Mouse (Mus musculus): ENCODE results near the gene Serpini1.

Serpini1 gene

DNA sequence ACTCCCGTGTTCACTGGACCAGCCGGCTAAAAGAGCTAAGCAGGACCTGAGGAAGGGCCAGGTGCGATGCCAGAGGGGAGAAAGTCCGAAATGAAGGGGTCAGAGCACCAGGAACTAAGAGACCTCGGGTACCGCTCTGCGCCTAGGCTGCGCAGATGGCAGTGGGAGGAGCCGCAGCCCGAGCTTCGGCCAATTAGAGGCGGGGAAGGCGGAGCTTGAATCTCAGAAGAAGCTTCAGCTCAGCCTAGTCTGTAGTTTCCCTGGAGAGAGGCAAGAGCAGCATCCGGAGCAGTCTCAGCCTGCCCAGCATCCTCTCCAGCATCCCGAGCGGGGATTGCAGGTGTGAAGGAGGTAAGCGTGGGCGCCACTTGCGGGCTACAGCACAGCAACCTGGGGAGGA lies at the start of gene Serpini1:
Gene Serpini1 (plus strand): TSS at position 256 of the 400 bp plus-strand sequence.
- peak; percentile 92 for DNase-seq (ENCODE audit: extremely low read depth, low read depth)

DNA sequence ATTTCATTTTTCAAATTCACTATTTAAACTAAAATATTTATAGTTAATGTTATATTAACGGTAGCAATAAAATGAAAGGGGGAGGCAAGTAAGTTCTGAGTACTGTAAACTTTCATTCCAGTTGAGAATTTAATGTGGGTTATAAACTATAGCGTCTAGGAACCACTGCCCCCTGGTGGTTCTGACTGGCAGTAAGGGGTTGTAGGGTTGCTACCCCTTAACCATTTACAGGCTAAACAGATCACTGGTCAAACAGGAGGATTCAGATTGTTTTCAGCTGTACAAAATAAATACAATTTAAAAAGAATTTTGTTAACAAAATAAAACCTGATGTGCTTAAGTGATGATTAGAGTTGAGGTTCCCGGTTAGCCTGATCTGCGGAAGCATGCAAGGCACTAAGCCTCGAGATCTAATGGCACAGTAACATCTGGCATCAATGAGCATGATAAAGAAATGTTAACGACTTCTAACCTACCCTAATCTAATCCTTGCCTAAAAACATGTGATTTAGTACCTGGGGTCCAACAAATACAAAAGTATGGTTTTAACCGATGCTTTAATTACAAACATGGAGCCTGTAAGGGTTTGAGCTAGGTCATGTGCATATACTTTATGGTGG lies 39.6 kb upstream of the Serpini1 start:
- peak; percentile 28 for DNase-seq (ENCODE audit: extremely low read depth, low read depth)

DNA sequence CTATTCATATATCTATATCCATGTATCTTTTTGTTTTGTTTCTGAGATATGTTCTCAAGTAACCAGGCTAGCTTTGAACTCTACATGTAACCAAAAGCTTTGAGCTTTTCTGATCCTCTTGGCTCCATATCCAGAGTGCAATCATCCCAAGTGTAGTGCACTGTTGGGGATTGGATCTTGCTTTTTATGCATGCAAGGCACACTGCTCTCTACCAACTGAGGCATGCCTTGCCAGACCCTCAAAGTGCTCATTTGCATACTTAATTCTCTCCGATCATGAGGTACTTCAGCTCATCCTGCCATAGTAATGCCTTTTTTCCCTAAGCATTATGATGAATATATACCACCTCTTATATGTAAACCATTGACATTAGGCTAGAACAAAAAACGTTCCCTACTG lies 36.0 kb upstream of the Serpini1 start:
- DNase-seq (ENCODE audit: extremely low read depth, low read depth): no peak

DNA sequence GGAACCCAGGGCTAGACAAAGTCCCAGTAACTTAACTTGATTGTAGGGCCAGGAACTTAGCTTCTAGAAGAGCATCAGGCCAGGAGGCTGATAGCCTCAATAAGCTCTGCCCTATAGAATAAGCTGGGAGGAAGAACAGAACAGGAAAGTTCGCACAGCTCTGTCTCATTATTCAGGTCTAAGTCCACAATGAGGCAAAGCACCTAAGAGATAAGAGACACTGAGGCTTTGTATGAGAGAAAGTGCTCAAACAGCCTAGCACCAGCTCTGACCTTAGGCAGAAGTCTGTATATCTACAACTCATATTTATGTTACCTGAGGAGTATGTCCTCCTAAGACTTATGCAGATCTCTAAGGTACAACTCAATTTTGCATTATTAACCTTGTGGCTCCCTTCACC lies 34.8 kb upstream of the Serpini1 start:
- no peak for DNase-seq (ENCODE audit: extremely low read depth, low read depth)

DNA sequence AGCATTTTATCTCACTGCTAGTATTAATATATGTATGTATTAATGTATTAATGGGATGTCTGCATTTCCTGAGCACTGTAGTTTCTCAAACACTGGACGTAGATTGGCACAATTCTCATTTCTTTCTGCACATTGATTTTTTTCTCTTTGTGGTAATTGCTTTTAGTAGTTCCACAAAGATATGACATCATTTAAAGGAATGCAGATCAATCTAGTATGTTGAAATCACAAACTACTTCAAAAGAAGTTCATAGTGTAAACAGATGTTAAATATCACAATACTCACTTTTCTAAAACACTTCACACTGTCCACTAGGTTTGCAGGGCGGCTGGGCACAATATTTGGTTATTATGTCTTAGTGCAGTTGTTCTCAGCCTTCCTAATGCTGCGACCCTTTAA lies 26.3 kb upstream of the Serpini1 start:
- no peak for DNase-seq (ENCODE audit: extremely low read depth, low read depth)

DNA sequence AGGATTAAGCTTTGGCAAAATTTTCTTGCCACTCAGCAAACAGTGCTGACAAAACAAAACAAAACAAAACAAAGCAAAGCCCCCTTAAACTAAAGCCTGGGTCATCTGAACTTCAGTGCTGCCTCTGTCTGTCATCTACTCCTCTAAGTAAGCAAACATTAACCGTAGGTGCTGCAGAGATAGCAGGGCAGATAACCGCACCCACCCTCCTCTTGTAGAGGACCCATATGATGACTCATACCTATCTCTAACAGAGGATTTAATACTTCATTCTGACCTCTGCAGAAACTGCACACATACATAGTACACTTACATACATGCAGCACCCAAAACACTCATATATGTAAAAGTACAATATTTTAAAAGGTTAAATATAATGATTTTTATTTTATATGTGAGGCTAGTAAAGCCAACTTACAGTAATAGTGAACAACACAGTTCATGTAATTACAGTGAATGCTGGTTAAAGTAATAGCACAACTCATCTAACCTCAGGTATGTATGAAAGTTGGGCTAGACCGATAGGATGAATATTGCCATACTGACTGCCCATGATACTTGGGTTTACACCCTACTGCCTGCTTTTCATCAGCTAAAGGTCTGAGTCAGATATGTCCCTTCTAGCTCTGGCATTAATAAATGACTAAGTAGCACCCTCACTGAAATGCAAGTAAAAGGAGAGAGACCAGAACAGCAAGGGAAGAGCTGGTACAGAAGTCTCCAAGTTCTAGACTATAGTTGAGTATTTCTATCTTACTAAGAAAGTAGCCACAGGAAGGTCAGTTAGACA lies 23.1 kb upstream of the Serpini1 start:
- DNase-seq (ENCODE audit: extremely low read depth, low read depth): no peak

DNA sequence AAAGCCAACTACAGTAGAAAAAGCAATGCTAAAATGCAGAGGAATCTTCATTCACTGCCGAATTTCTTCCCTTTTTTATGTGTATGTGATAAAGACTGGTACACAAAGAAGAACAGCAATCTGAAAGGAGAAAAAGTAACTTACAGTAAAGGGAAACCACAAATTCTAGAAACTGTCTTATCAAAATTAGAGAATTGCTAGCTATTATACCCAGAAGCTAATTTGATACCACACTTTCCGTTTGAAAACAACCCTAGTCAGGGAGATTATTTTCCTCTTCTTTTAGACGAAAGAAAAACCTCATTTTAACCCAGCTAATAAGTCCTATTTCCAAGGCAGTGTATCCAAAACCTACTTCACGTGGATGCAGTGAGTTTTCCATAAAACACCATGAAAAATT lies 16.1 kb upstream of the Serpini1 start:
- DNase-seq (ENCODE audit: extremely low read depth, low read depth): peak; percentile 63

DNA sequence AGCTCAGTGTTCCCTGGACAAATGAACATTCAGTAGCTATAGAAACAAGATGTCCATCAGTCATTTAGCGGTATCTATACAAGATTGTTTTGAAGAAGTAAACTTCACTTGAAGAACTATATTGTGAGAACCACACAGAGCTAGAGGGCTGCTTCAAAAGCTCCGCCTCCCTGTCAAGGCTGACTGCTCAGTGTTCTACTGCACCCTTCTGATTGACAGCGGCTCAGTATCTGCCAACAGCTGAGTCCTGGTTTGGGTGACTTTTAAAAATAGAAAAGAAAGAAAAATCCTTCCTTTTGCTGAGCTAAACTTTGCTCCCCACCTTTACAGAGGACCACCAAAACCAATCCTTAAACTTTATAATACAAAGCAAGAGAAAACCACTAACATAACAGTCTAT lies 14.5 kb upstream of the Serpini1 start:
- DNase-seq (ENCODE audit: extremely low read depth, low read depth): peak; percentile 68

DNA sequence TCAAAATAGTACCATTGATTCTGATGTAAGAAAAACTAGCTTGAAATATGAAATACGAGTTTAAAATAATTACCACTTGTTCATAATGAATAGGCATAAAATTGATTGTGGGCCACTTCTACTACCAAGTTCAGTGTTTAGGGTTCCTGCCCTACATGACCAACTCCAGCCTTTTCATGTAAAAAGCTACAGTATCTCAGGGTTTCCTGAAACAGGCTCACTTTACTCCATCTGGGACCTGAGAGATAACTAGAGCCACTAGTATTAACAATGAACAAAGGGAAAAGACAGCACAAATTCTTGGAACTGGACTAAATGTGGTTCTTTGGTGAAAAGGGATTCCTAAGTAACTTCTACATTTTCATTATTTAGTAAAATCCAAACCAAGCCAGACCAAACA lies 13.1 kb upstream of the Serpini1 start:
- peak; percentile 83 for DNase-seq (ENCODE audit: extremely low read depth, low read depth)

DNA sequence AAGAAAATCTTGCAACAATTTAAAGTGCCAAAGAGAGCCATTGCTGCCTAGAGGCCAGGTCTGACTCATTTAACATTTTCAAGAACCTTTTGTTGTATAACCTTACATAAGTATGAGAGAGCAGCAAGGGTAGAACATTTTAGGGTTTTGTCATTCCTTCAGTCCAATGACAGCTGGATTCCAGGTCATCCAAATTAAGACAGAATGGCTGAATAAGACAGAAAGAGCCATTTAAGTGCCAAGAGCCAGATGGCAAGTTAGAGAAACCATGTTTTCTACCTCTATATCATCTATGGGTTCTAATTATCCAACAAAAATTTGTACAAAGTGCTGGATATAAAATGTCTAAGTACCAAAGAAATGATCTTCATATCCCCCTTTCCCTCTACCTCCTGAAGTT lies 6.1 kb upstream of the Serpini1 start:
- no peak for DNase-seq (ENCODE audit: extremely low read depth, low read depth)

DNA sequence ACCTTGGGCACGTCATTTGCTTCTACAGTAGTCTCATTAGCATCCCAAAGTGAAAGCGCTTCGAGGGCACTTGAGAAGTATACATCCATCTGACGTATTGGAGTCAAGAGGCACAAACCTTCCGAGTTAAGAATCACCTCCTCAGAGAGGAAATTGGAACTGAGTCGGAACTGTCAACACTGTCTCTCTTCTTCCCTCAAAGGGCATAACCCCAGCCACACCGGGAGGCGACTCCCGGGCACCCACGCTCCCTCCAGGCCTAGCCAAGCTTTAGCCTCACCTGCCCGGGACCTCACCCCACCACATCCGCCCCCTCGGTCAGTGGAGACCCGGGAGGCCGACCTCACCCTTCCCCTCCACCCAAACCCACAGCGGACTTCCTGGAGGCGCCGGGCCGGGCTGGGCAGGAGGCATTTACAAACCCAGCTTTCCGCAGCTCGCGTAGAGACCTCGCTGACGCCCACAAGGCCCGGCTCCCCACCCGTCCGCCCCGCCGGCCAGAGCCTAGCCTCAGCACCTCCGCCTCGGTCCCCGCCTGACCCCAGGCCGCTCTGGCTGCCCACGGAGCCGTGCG lies 1.1 kb upstream of the Serpini1 start:
- DNase-seq (ENCODE audit: extremely low read depth, low read depth): peak; percentile 66

DNA sequence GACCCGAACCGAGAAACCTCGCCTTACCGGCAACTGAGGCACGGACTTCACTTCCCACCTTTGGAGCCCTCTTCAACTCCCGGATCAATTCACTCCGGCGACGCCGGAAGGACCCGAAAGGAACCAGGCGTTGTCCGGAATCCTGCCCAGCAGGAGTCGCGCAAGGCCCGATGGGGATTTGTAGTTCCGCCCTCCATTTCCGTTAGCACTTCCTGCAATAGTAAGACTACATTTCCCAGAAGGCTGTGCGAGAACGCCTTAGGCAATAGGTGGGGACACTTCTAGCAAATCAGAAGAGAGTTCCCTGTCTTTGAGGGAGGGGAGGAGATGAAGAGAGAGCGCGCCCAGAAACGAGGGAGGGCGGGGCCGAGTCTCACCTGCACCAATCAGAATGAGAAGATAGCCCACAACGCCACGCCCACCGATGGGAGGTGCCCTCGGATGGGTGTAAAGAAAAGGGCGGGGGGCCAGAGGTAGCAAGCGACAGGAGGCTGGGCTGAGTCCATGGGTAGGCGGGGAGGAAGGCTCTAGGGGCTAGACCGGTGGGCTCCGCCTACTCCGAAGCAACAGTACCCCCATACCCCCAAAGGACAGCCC lies 554 bp upstream of the Serpini1 start, which contains the start of gene Pdcd10:
Gene Pdcd10 (minus strand): TSS at position 162 of the 597 bp plus-strand sequence.
- peak; percentile 100 for DNase-seq (ENCODE audit: extremely low read depth, low read depth)

DNA sequence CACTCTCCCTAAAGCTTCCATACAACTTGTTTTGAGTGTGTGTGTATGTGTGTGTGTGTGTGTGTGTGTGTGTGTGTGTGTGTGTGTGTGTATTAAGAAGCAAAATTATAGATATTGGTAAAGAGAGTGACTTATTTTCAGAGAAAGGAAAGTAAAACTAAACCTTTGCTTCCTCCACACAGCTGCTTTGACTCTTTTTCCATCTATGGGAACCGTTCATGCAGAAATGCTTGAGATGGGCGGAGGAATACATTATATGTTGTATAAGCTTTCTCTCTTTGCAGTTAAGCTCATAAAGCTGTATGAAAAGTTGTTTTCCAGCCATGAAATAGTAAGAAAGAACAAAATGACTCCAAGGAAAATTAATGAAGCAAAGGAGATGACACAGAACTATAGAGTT lies 16.7 kb downstream of the Serpini1 start:
- no peak for DNase-seq (ENCODE audit: extremely low read depth, low read depth)

DNA sequence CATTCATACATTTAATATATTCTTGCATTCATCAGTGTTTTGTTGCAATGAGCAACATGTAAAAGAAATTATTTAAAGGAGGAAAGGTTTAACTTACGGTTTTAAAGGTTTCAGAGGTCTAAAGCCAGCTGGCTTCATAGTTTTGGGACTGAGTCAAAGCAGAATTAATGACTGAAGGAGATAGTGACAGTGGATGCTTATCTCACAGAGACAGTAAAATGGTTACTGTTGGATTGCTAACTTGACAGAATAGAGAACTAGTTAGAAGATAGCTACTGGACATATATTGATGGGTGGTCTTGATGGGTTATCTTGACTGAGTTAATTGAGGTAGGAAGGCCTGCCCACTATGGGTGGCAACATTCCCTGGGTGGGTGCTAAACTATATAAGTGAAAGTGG lies 18.2 kb downstream of the Serpini1 start:
- DNase-seq (ENCODE audit: extremely low read depth, low read depth): no peak

DNA sequence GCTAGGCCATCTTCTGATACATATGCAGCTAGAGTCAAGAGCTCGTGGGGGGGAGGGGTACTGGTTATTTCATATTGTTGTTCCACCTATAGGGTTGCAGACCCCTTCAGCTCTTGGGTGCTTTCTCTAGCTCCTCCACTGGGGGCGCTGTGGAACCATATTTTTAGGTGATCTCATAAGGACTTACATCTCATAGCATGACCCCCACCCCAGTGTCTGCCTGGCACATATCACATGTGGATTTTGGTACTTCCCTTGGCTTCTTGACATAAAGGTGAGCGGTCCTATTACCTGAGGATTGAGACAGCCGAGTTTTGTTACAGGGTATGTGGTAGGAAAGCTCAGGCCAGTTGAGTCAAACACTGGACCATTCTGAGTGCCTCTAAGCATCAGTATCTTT lies 22.0 kb downstream of the Serpini1 start:
- peak; percentile 28 for DNase-seq (ENCODE audit: extremely low read depth, low read depth)

DNA sequence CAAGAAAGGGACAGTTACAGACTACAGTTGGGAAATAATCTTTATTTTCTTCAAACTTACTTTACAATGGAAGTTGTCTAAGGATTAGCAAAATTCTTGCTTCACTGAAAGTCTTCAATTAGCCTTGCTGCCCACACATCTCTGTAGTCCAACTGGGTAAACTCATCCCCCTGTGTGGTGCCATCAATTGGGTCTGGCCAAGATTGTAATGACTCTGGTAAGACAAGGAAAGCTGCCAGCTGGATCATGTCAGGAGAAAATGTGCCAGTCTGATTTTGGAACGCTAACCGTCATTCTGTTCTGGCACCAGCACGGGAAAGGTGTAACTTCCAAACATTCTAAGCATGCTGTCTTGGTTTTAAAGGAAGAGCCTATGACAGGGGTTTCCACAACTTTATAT lies 25.9 kb downstream of the Serpini1 start:
- no peak for DNase-seq (ENCODE audit: extremely low read depth, low read depth)

DNA sequence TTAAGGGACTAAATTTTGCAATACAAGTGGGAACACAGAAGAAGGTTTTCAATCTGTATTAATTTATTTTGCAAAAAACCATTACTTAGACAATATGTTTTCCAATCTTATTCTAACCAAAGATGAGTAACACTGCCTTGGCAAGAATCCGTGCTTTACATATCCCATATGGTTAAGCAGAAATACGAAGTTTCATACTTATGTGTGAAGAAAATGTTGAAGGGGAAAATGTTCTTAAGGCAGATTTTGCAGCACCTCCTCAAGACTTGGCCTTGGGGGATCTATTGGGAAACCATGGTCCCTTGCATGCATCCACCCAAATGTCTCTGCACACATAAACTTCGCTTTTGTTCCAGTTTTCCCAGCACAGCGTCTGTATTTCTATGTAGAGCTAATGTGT lies 27.6 kb downstream of the Serpini1 start:
- no peak for DNase-seq (ENCODE audit: extremely low read depth, low read depth)

DNA sequence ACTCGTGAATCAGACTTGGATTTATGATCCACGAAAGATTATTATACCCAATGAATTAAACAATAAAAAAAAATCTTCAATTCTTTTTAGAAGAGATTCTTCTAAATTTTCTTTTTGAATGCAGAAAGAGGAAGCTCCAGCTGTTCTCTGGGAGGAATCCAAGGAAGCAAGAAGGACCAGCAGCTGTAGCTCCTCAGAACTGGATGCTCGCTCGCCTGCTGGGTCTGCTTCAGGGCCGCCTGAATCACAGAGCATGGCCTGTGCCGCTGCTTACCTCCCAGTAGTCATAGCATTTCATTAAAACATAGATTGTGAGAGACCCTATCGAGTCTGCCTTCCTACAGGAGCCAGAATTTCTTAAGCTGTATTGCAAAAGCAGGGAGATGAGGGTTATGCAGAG lies 53.7 kb downstream of the Serpini1 start:
- no peak for DNase-seq (ENCODE audit: extremely low read depth, low read depth)

DNA sequence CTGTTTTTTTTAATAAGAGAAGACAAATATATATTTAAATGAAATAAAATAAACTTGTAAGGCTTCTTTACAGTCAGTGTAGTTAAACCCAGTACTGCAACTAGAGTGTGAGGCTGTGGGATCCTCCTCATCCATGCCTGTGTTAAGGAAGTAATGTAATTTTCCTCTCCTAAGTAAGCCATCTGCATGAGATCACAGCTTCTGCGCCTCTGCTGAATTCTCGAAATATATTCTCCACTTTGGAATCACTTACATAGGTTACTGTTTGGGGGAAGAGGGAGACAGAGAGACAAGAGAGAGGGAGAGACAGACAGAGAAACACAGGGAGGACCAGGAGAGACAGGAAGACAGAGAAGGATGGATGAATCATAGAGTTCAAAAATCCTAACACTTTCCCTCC lies 67.3 kb downstream of the Serpini1 start:
- no peak for DNase-seq (ENCODE audit: extremely low read depth, low read depth)

DNA sequence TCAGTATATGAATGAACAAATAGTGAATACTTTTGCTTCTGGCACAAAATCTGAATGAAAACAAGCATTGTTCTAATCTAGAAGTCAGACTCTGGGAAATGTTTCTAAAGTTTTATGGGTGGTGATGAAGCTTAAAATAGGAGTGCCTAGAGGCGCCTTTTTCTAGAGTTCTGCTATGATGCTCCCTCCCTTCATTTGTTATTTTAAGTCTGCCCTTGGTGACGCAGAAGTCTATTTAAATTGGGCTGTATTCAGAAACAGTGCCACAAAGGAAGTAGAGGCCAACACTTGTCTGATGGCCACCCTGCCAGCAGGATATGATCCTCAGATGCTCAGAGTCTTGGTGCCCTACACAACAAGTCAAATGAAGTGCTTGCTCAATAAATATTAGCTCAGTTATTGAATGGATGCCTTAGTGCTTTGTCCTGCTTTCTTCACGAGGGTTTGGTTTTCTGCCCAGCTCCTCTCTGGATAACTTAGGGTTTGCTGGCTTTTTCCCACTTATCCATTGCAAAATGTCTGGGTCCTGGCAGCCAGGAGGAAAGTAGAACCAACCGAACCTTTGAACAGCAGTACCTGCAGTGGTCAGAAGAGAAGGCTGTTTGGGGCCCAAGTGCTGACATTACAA lies 73.8 kb downstream of the Serpini1 start:
- DNase-seq (ENCODE audit: extremely low read depth, low read depth): no peak

DNA sequence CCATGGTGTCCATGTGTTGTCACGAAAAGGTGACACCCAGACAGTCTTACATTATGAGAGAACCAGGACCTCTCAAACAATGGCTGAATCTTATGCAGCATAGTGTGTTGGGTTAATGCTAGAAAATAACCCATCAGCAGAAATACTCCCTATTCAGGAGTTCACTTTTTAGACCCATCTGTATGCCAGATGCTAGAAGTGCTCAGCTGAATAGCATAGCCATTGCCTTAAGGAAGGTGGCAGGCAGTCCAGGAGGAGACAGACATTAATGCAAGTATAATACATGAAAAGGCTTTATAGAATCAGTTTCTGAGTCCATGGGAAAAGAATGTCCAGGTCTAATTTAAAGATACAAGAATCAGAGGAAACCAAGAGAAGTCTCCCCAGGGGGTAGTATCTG lies 75.9 kb downstream of the Serpini1 start:
- no peak for DNase-seq (ENCODE audit: extremely low read depth, low read depth)

DNA sequence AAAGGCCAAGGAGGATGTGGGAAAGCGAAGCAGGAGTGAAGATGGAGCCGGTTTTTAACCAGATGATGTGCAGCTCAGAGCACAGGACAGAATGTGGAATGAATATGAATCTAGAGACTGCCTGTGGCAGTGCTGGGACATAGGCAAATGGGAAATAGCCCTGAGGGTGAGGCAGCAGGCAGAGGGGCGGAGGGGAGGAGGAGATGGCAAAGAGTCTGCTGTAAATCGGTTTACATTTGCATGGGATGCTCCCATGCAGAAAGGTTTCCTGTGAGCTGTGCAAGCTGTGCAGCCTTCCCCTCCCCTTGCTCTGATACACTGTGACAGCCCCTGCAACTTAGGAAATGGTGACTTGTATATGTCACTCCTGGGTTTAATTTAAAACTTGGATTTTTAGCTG lies 76.3 kb downstream of the Serpini1 start:
- DNase-seq (ENCODE audit: extremely low read depth, low read depth): no peak

All from MEL-GATA-1-ER (cell line).